Mouse (Mus musculus): Measurements from ENCODE around the gene Creld2.
A peak's percentile ranks its signal among the peaks of the same experiment; 100 is the strongest.

Creld2 gene

DNA sequence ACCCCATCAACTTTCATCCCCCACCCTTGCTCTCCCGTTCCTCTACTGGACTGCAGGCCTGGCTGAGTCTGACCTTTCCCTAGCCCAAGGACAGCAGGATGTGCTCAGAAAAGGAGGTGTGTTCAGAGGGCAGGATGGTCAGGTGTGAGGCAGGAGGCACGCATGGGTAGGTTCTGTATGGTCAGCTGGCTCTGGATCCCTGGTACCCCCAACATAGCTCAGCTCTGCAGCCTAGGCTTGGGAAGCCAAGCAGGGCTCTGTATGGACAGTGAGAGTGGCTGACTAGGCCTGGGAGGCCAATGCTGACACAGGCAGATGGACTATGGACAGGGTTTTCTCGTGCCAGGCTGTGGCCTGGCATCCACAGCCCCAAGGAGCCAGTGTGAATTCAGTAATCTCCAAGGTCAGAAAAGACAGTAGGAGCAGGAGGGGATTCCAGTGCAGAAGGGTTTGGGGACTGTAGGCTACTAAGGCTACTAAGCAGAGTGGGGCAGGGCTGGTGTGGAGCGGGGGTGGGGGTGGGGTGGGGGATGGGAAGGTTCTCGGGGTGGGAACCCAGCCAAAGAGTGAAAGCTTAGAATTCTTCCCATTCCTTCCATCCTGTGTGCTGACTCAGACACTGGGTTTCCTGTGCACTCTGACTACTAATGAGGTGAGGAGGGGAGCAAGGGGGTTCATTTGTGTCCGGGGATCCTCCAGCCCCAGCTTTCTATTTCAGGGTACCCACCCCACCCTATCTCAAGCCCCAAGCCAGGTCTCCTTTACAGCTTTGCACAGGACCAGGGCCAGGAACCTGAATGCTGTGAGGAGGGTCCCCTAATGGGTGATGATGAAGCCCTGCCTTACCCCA is 34.9 kb downstream of the Creld2 start:
- no peak for DNase-seq

GRCm38 (mm10) chr15:88854969-88855830 is 35.8 kb downstream of the Creld2 start:
- no peak for DNase-seq

GRCm38 (mm10) chr15:88855896-88856417 is 36.5 kb downstream of the Creld2 start:
- DNase-seq = no peak

- DNase-seq = no peak
These were observed 37.2 kb downstream of the Creld2 start for GRCm38 (mm10) chr15:88856613-88857012.

DNA sequence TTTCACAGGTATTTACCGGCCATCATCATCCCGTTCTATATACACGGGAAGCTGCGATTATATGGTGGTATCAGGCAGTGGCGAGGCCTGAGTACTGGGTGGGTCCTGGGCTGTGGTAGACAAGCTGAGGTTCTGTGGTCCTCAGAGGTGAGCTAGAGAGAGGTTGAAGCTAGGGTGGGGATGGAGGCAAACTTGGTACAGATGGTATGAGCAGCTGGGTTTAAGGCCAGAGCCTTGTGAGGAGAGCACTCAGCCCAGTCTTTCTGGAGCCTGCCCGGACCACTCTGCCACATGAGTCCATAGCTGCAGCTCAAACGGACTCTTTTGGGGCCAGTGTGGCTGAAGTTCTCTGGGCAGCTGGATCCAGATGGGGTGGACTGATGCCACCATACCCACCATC is 37.9 kb downstream of the Creld2 start:
- no peak for DNase-seq

- no peak for DNase-seq
These were observed 38.7 kb downstream of the Creld2 start for GRCm38 (mm10) chr15:88858141-88858541.

- DNase-seq = no peak
These were observed 39.3 kb downstream of the Creld2 start for GRCm38 (mm10) chr15:88858707-88859106.

DNA sequence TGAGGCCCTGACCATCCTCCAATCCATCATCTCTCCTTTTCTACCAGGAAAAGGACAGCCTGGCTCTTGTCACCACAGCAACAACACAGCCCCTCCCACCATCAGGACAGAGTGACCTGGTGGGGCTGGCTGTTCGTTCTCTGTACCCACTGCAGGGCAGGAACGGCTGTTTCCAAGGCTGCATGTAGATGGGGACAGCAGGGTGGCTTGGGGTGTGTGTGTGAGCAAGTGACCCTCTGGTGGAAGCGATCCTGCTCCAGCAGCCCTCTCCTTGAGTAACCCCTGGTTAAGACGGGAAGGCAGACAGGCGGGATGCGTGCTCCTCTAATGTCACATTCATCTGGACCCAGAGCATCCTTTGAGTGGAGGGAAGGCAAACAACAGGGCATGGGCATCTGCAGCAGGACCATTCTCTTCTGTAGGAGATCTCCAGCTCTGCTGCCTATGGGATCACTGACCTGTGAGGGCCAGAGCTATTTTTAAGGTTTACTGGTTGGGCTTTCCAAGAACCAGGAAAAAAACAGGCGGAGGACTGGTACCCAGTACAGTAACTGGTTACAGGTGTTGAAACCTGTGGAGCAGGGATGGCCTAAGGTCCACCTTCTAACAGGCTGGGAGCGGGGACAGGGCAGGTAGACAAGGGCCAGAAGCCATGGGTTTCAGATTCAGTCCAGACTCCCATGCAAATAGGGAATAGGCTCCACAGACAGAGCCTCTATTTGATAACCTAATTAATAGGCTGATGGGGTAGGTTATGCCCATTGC is 39.9 kb downstream of the Creld2 start:
- no peak for DNase-seq

DNA sequence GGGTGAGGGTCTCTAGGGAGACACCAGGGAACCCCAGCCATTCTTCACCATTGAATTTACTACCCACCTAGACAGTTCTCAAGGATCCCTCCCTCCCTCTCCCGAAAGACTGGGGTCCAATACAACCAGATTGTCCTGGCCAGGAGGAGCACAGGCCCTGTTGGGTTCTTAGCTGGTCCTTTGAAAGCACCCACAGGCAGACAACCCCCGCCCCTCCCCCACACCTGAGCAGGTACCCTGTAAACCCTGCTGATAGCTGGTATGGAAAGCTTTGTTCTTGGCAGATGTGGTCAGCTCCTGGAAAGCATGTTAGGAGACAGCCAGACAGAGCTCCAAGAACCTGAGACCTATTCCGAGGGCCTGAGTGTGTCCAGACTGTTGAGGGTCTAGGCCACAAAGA is 41.3 kb downstream of the Creld2 start:
- DNase-seq = no peak

- DNase-seq = peak; percentile 97
These were observed 42.6 kb downstream of the Creld2 start, which contains the start of gene Pim3 for GRCm38 (mm10) chr15:88861772-88862622. TSS of gene Pim3 (plus strand) at chr15:88862186.

GRCm38 (mm10) chr15:88862881-88863694 is 43.6 kb downstream of the Creld2 start:
- peak; percentile 69 for DNase-seq

GRCm38 (mm10) chr15:88863695-88864231 is 44.3 kb downstream of the Creld2 start:
- peak; percentile 90 for DNase-seq

- no peak for DNase-seq
These were observed 45.0 kb downstream of the Creld2 start for GRCm38 (mm10) chr15:88864270-88865030.

DNA sequence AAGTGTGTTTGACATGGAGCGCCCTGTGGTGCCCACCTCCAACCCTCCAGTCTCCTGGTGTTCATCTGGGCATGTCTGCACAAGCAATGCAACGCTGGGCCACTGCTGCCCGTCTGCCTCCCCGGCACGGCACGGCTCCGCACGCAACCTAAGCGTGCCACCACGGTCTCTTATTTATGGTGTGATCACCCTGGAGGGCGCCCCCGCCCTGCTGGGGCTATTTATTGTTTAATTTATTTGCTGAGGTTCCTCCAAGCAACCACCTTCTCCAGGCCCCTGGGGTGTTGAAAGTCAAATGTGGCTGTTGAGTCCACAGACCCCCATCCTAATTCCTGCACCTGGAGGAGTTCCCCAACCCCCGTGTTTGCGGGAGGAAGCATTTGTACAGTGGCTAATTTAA is 45.6 kb downstream of the Creld2 start:
- no peak for DNase-seq

DNA sequence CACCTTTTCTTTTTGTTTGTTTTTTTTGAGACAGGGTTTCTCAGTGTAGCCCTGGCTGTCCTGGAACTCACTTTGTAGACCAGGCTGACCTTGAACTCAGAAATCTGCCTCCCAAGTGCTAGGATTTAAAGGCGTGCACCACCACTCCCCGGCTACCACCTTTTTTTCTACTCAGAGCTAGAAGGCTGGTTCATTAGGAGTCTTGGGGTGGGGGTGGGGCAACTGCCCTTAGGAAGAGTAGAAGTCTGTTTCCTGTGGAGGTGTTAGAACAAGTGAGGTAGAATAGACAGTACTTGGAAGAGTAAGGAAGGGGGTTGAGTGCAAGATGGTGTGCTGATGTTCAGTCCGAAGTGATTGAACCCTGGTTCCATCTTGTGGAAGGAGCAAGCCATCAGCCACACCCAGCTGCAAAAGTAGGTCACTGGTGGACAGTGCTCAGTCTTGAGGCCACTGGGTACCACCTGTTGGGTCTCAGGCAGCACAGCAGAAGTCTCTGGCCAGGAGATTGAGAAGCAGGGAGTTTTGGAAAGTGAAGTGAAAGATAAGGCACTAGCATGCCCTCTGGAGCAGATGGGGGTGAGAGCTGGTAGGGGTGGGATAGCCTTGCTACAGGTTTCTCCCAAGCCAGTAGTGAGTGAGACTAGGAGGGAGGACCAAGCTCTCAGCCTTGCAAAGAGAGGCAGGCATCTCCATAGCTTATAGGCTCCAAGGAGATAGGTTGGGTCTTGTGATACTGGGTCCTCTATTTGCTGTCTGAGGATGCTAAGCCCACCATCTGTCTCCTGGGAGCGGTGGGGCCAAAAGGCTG is 46.6 kb downstream of the Creld2 start:
- no peak for DNase-seq

- DNase-seq = no peak
These were observed 47.5 kb downstream of the Creld2 start for GRCm38 (mm10) chr15:88866934-88867356.

DNA sequence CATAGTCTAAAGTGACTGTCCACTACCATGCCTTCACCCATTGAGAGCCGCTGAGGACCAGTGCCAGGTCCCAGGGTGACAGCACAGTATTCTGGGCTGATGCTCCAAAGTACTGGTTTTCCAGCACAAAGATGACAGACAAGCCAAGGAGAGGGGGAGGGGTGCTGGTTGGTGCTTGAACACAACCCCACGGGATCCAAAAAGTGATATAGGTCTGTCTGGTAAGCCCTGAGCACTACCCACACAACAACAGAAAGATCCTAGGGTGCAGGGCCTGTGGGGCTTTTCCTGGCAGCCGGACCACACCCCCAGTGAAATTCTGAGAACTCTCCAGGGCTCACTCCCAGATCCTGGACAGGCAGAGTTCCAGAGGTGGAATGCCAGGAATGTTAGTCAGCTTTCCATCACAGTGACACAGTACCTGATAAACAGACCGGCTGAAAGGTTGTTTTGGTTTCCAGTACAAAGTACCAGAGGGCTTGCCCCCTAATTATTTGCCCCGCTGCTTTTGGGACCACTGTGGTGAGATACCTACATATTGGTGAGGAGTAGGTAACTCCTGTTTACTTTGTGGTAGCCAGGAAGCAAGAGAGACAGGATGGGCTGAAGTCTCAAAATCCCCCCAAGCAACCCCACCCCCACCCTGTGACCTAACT is 48.0 kb downstream of the Creld2 start:
- DNase-seq = no peak

DNA sequence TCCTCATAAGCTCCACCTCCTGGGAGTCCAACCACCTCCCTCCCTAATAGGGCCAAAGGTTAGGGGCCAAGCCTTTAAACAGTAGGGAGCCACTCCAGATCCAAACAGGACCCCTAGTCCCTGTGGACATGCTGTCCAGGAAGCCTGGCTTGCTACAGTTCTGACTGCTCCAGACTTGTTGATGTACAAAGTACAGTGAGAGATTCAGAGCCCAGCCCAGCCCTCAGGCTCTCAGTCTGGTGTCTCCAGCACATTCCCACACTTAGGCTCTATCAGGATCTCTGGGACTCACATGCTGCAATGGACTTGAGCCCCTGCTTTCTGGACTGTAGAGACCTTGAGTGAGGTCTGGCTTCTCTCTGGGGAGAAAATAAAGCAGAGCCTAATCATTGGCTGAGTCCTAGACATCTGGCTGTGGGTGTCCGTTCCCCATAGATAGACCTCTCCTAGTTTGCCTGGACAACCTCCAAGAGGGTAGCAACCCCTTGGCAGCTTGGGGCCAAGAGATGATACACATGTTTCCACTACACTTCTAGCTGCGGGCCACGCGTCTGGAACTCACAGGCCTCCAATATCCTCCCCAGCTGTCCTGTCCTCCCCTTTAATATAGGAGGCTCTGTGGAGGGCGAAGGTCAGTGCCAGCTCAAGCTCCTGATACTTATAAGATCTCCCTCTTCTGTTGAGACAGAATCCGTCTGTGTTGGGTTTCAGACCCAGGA is 48.7 kb downstream of the Creld2 start:
- DNase-seq = no peak

All from right cerebral cortex, postnatal 25 days (tissue).